Mouse (Mus musculus): ENCODE data around the gene Rlim.

GRCm38 (mm10) chrX:103980036-103980435 lies 1.0 kb downstream of the Rlim start:
- TF ChIP-seq CTCF (conservative IDR thresholded peaks at IDR 0.05; ENCODE audit: low read length) (no peak), POU5F1 (IDR thresholded peaks at IDR 0.05; ENCODE audit: borderline replicate concordance, low read length) (no peak)

Measured in E14TG2a.4 (cell line).